Mouse (Mus musculus): ENCODE data around the gene Glrx. TPM values are rescaled to one million over a fixed set of nuclear protein-coding genes. Genes with fewer than 3 reads are reported as not detected.
"Not testable (repeated sequence)": the region's sequence is repeated elsewhere in the genome, so short reads cannot be mapped to it uniquely, and the experiment has no call there.

Gene Glrx
- polyA plus RNA-seq, 1 experiment from 2014 or later: 40.7 TPM

DNA sequence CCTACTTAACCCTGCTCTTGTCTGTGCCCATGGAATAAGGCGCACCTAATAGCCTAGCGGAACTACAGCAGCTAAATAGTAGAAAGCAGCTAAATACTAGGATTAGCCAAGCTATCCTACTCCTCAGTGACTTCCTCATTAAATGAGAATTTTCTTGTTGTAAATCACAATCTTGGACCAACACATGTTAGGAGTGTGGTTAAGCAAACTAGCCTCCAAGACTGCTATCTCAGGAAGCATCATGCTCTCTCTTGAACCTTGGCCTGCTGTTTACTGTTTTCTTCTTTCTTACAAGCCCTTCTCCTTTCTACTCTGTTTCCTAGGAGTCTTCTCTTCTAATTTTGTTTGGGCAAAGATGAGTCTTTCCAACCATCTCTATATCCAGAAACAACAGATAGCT is 22.5 kb upstream of the Glrx start:
- H3K4me2 ChIP-seq (replicated peaks; ENCODE audit: low read depth, low read length): no peak overlapping the region
- H3K9ac ChIP-seq (replicated peaks; ENCODE audit: low read length): no peak overlapping the region
- no peak overlapping the region for H3K27ac ChIP-seq (ENCODE audit: low read length)
- 95% methylated on average over 2 of the region's 2 CpGs for WGBS
- no peaks in the 10 kb centered on the region for H3K36me3 ChIP-seq (ENCODE audit: insufficient read depth, low read length)
- no peaks in the 10 kb centered on the region for H3K4me1 ChIP-seq (ENCODE audit: insufficient read depth, low read length)
- no peaks in the 10 kb centered on the region for H3K9me3 ChIP-seq (ENCODE audit: low read length)
- no peaks in the 10 kb centered on the region for H3K27me3 ChIP-seq (ENCODE audit: insufficient read depth, low read length)
- H3K4me3 ChIP-seq (ENCODE audit: low read length): no peak overlapping the region
- ATAC-seq (ENCODE audit: low FRiP score, low TSS enrichment): no peak

DNA sequence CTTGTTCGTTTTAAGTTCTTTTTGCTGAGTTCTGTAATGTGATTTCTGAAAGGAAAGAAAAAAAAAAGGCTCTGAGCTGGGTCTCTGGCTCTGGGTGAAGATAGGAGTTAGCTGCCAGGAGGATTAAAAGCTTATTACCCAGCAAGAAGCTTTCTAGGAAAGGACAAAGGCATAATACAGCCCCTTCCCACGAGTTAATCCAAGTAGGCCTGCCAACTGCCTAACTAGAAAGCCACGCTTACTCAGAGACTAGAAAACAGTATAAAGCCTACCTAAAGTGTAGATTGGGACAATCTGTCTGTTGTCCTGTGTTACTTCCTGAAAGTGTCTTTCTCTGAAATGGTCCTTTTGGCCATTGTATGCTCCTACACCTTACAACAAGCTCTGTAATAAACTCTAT is 21.2 kb upstream of the Glrx start:
- 56% methylated on average over 3 of the region's 3 CpGs for WGBS
- Histone ChIP-seq H3K4me1 (ENCODE audit: insufficient read depth, low read length) (no peaks in the 10 kb centered on the region), H3K9me3 (ENCODE audit: low read length) (no peaks in the 10 kb centered on the region), H3K36me3 (ENCODE audit: insufficient read depth, low read length) (no peaks in the 10 kb centered on the region), H3K27me3 (ENCODE audit: insufficient read depth, low read length) (no peaks in the 10 kb centered on the region), H3K27ac (ENCODE audit: low read length) (no peak overlapping the region), H3K4me2 (replicated peaks; ENCODE audit: low read depth, low read length) (no peak overlapping the region), H3K4me3 (ENCODE audit: low read length) (no peak overlapping the region), H3K9ac (replicated peaks; ENCODE audit: low read length) (no peak overlapping the region)
- ATAC-seq (ENCODE audit: low FRiP score, low TSS enrichment): no peak

DNA sequence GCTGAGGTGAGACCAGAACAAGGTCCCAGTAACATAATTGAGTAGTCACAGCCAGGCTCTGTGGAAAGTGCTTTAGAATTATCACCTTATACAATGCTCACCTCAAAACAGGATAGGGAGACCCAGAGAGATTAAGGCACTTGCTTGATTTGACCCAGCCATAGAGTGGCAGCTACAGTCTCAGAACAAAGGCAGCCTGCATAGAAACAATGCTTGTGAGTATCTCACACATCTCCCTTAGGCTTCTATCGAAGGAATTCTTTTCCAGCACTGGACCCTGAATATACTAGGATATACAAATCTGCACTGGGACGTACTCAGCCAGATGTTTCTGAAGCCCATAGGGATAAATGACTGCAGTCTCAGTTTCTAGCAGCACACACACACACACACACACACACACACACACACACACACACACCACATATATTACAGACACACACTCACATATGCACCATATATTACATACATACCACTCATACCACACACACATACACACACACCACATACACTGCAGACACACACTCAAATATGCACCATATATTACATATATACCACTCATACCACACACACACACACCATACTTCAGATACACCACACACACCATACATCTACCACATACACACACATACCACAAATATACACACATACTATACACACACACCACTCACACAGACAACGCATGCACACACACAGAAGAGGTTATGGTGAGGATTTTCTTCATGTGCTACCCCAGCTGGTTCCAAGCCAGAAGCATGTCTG is 20.5 kb upstream of the Glrx start:
- Histone ChIP-seq H3K4me1 (ENCODE audit: insufficient read depth, low read length) (no peaks in the 10 kb centered on the region), H3K9ac (replicated peaks; ENCODE audit: low read length) (no peak overlapping the region), H3K36me3 (ENCODE audit: insufficient read depth, low read length) (no peaks in the 10 kb centered on the region), H3K4me2 (replicated peaks; ENCODE audit: low read depth, low read length) (no peak overlapping the region), H3K27ac (ENCODE audit: low read length) (no peak overlapping the region), H3K9me3 (ENCODE audit: low read length) (no peaks in the 10 kb centered on the region), H3K27me3 (ENCODE audit: insufficient read depth, low read length) (no peaks in the 10 kb centered on the region), H3K4me3 (ENCODE audit: low read length) (no peak overlapping the region)
- ATAC-seq (ENCODE audit: low FRiP score, low TSS enrichment): no peak
- 94% methylated on average over 3 of the region's 3 CpGs for WGBS

- ATAC-seq (ENCODE audit: low FRiP score, low TSS enrichment): no peak
- no peaks in the 10 kb centered on the region for H3K9me3 ChIP-seq (ENCODE audit: low read length)
Measured at GRCm38 (mm10) chr13:75819898-75820297, 19.8 kb upstream of the Glrx start.

DNA sequence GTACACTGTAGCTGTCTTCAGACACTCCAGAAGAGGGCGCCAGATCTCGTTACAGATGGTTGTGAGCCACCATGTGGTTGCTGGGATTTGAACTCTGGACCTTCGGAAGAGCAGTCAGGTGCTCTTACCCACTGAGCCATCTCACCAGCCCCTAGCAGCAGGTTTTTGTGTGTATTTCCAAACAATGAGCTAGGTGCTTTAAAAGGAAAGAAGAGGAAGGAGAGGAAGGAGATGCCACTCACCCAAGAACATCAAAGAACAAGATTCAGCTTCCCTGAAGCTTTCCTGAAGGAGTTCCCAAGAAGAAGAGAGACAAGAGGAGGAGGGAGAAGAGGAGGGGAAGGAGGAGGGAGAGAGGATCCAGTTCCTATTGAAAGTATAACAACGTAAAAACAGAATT is 17.3 kb upstream of the Glrx start:
- not testable (repeated sequence) for H3K27me3 ChIP-seq (ENCODE audit: insufficient read depth, low read length); H3K36me3 ChIP-seq (ENCODE audit: insufficient read depth, low read length); ATAC-seq (ENCODE audit: low FRiP score, low TSS enrichment); H3K27ac ChIP-seq (ENCODE audit: low read length); H3K4me3 ChIP-seq (ENCODE audit: low read length); H3K9ac ChIP-seq (replicated peaks; ENCODE audit: low read length); H3K9me3 ChIP-seq (ENCODE audit: low read length); H3K4me1 ChIP-seq (ENCODE audit: insufficient read depth, low read length); H3K4me2 ChIP-seq (replicated peaks; ENCODE audit: low read depth, low read length)
- 88% methylated on average over 3 of the region's 4 CpGs for WGBS

More at GRCm38 (mm10) chr13:75819898-75820297, 19.8 kb upstream of the Glrx start:
- H3K27ac ChIP-seq (ENCODE audit: low read length): no peak overlapping the region
- H3K36me3 ChIP-seq (ENCODE audit: insufficient read depth, low read length): no peaks in the 10 kb centered on the region
- no peaks in the 10 kb centered on the region for H3K4me1 ChIP-seq (ENCODE audit: insufficient read depth, low read length)
- H3K27me3 ChIP-seq (ENCODE audit: insufficient read depth, low read length): no peaks in the 10 kb centered on the region
- no peak overlapping the region for H3K4me3 ChIP-seq (ENCODE audit: low read length)
- no peak overlapping the region for H3K9ac ChIP-seq (replicated peaks; ENCODE audit: low read length)
- no peak overlapping the region for H3K4me2 ChIP-seq (replicated peaks; ENCODE audit: low read depth, low read length)

GRCm38 (mm10) chr13:75823201-75823600 is 16.5 kb upstream of the Glrx start:
- Histone ChIP-seq H3K9me3 (ENCODE audit: low read length) (no peaks in the 10 kb centered on the region), H3K27me3 (ENCODE audit: insufficient read depth, low read length) (no peaks in the 10 kb centered on the region), H3K27ac (ENCODE audit: low read length) (no peak overlapping the region), H3K9ac (replicated peaks; ENCODE audit: low read length) (no peak overlapping the region), H3K36me3 (ENCODE audit: insufficient read depth, low read length) (no peaks in the 10 kb centered on the region), H3K4me2 (replicated peaks; ENCODE audit: low read depth, low read length) (no peak overlapping the region), H3K4me3 (ENCODE audit: low read length) (no peak overlapping the region), H3K4me1 (ENCODE audit: insufficient read depth, low read length) (no peaks in the 10 kb centered on the region)
- no peak for ATAC-seq (ENCODE audit: low FRiP score, low TSS enrichment)
- WGBS: 87% methylated on average over 9 of the region's 9 CpGs

- no peaks in the 10 kb centered on the region for H3K36me3 ChIP-seq (ENCODE audit: insufficient read depth, low read length)
- H3K27ac ChIP-seq (ENCODE audit: low read length): no peak overlapping the region
- no peaks in the 10 kb centered on the region for H3K4me1 ChIP-seq (ENCODE audit: insufficient read depth, low read length)
- no peak overlapping the region for H3K4me3 ChIP-seq (ENCODE audit: low read length)
- no peaks in the 10 kb centered on the region for H3K27me3 ChIP-seq (ENCODE audit: insufficient read depth, low read length)
- no peak for ATAC-seq (ENCODE audit: low FRiP score, low TSS enrichment)
- no peak overlapping the region for H3K9ac ChIP-seq (replicated peaks; ENCODE audit: low read length)
- no peaks in the 10 kb centered on the region for H3K9me3 ChIP-seq (ENCODE audit: low read length)
- WGBS: 67% methylated on average over 5 of the region's 5 CpGs
- H3K4me2 ChIP-seq (replicated peaks; ENCODE audit: low read depth, low read length): no peak overlapping the region
Measured at GRCm38 (mm10) chr13:75824611-75825319, 14.9 kb upstream of the Glrx start.

- WGBS: 94% methylated on average over 1 of the region's 1 CpGs
- H3K27me3 ChIP-seq (ENCODE audit: insufficient read depth, low read length): no peaks in the 10 kb centered on the region
- H3K9ac ChIP-seq (replicated peaks; ENCODE audit: low read length): no peak overlapping the region
- H3K4me3 ChIP-seq (ENCODE audit: low read length): no peak overlapping the region
- no peak overlapping the region for H3K27ac ChIP-seq (ENCODE audit: low read length)
- ATAC-seq (ENCODE audit: low FRiP score, low TSS enrichment): no peak
- no peaks in the 10 kb centered on the region for H3K36me3 ChIP-seq (ENCODE audit: insufficient read depth, low read length)
- no peaks in the 10 kb centered on the region for H3K4me1 ChIP-seq (ENCODE audit: insufficient read depth, low read length)
- no peak overlapping the region for H3K4me2 ChIP-seq (replicated peaks; ENCODE audit: low read depth, low read length)
- H3K9me3 ChIP-seq (ENCODE audit: low read length): no peaks in the 10 kb centered on the region
Measured at GRCm38 (mm10) chr13:75825388-75825787, 14.3 kb upstream of the Glrx start.

DNA sequence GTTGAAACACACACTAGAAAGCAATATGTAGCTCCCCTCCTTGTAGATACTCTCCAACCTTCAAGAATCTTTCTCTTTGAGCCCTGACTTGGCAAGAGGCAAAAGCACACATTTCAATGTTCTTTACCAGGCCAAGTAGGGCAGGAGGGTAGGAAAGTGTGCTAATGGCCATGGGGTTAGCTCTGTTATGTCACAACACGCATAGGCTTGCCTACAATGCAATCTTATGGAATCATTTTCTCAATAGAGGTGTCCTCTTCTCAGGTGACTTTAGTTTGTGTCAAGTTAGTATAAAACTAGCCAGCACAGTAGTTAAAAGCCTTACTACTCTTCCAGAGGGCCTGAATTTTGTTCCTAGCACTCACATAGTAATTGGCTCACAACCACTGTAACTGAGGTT is 9.0 kb upstream of the Glrx start:
- Histone ChIP-seq H3K9ac (replicated peaks; ENCODE audit: low read length) (no peak overlapping the region), H3K9me3 (ENCODE audit: low read length) (no peaks in the 10 kb centered on the region), H3K4me3 (ENCODE audit: low read length) (no peak overlapping the region), H3K27ac (ENCODE audit: low read length) (no peak overlapping the region), H3K4me1 (ENCODE audit: insufficient read depth, low read length) (no peaks in the 10 kb centered on the region), H3K36me3 (ENCODE audit: insufficient read depth, low read length) (no peaks in the 10 kb centered on the region), H3K4me2 (replicated peaks; ENCODE audit: low read depth, low read length) (no peak overlapping the region), H3K27me3 (ENCODE audit: insufficient read depth, low read length) (no peaks in the 10 kb centered on the region)
- WGBS: 97% methylated on average over 1 of the region's 1 CpGs
- ATAC-seq (ENCODE audit: low FRiP score, low TSS enrichment): no peak

- Histone ChIP-seq H3K27ac (ENCODE audit: low read length) (no peak overlapping the region), H3K4me1 (ENCODE audit: insufficient read depth, low read length) (no peaks in the 10 kb centered on the region), H3K9ac (replicated peaks; ENCODE audit: low read length) (no peak overlapping the region), H3K27me3 (ENCODE audit: insufficient read depth, low read length) (no peaks in the 10 kb centered on the region), H3K4me2 (replicated peaks; ENCODE audit: low read depth, low read length) (no peak overlapping the region), H3K36me3 (ENCODE audit: insufficient read depth, low read length) (no peaks in the 10 kb centered on the region), H3K4me3 (ENCODE audit: low read length) (no peak overlapping the region), H3K9me3 (ENCODE audit: low read length) (no peaks in the 10 kb centered on the region)
- ATAC-seq (ENCODE audit: low FRiP score, low TSS enrichment): no peak
- WGBS: 82% methylated on average over 6 of the region's 6 CpGs
Measured at GRCm38 (mm10) chr13:75831710-75832109, 8.0 kb upstream of the Glrx start.

Data from kidney, embryonic 16.5 days (tissue).